Mouse (Mus musculus) spleen, adult 2 months (tissue): Measurements from ENCODE around the gene Eef1b2.

ENCODE experiments used
- CTCF ChIP-seq: fragments of 200-500 bp; IDR thresholded peaks from 2 replicates; pipeline ENCODE4 v1.5.1; 2011; ENCODE audit warnings: mild to moderate bottlenecking, inconsistent platforms; ENCODE audit not compliant: insufficient read depth, insufficient read length, insufficient replicate concordance; ENCODE audit errors: extremely low read depth
- POLR2A ChIP-seq: fragments of 200-500 bp; IDR thresholded peaks from 2 replicates; pipeline ENCODE4 v1.6.1; 2011; ENCODE audit warnings: low read depth, low read length, inconsistent platforms

- no peak for TF ChIP-seq CTCF
- no peak for TF ChIP-seq POLR2A
Observed at GRCm38 (mm10) chr1:63180122-63180521, 3.5 kb downstream of the Eef1b2 start.
